Mouse (Mus musculus) bone marrow macrophage, adult 2 months (primary cell): ENCODE measurements around the gene Cwh43. TPM values are rescaled to one million over a fixed set of nuclear protein-coding genes. Genes with fewer than 3 reads are reported as not detected.

Experiments used
- H3K27ac ChIP-seq: 2 replicates; pipeline ENCODE4 v1.5.1; 2012; ENCODE audit warnings: low read depth, low read length; ENCODE audit not compliant: insufficient read depth
- H3K4me1 ChIP-seq: 2 replicates; pipeline ENCODE4 v1.6.1; 2012; ENCODE audit warnings: low read length; ENCODE audit not compliant: control insufficient read depth, insufficient read depth
- H3K4me3 ChIP-seq: 2 replicates; pipeline ENCODE4 v1.5.1; 2012; ENCODE audit warnings: mild to moderate bottlenecking, low read length, moderate library complexity; ENCODE audit not compliant: insufficient read depth
- CTCF ChIP-seq: IDR thresholded peaks from 2 replicates; pipeline ENCODE4 v1.5.1; 2012; ENCODE audit warnings: low read depth, mild to moderate bottlenecking, low read length, moderate library complexity
- POLR2A ChIP-seq: IDR thresholded peaks from 2 replicates; pipeline ENCODE4 v1.6.1; 2012; ENCODE audit warnings: mild to moderate bottlenecking, low read depth, low read length, borderline replicate concordance
- polyA plus RNA-seq: library from polyadenylated mRNA; stranded (reverse); fragments of >200 nt; gene quantifications from 2 replicates; pipeline ENCODE4 v1.2.4, GENCODE M21; 2012; ENCODE audit not compliant: missing spikeins, insufficient read depth, insufficient read length

The Cwh43 gene
- polyA plus RNA-seq, 1 experiment: not detected

- Histone ChIP-seq H3K27ac (peak overlapping the region; percentile 46), H3K4me1 (peaks cover 6% of the 10 kb centered on the region), H3K4me3 (peak overlapping the region; percentile 77)
- no peak for TF ChIP-seq POLR2A
- TF ChIP-seq CTCF: no peak
These were observed 85.4 kb downstream of the Cwh43 start for GRCm38 (mm10) chr5:73491074-73491836.

- Histone ChIP-seq H3K4me3 (peak overlapping the region; percentile 77), H3K27ac (peak overlapping the region; percentile 1; the same call in 1 of the 2 replicates), H3K4me1 (peaks cover 6% of the 10 kb centered on the region)
- TF ChIP-seq CTCF: no peak
- TF ChIP-seq POLR2A: no peak
These were observed 86.2 kb downstream of the Cwh43 start for GRCm38 (mm10) chr5:73491837-73492720.

- no peak overlapping the region for H3K4me3 ChIP-seq
- H3K27ac ChIP-seq: no peak overlapping the region
- peaks cover 5% of the 10 kb centered on the region for H3K4me1 ChIP-seq
- TF ChIP-seq CTCF (no peak), POLR2A (no peak)
These were observed 91.5 kb downstream of the Cwh43 start for GRCm38 (mm10) chr5:73497401-73497800.

- Histone ChIP-seq H3K4me1 (peaks cover 5% of the 10 kb centered on the region), H3K4me3 (no peak overlapping the region)
- TF ChIP-seq CTCF (no peak), POLR2A (no peak)
These were observed 92.7 kb downstream of the Cwh43 start for GRCm38 (mm10) chr5:73498559-73498958.

GRCm38 (mm10) chr5:73500867-73501440 is 95.1 kb downstream of the Cwh43 start:
- H3K4me1 ChIP-seq: peaks cover 3% of the 10 kb centered on the region; the same call in 1 of the 2 replicates
- H3K27ac ChIP-seq: no peak overlapping the region
- TF ChIP-seq POLR2A (no peak), CTCF (no peak)
- no peak overlapping the region for H3K4me3 ChIP-seq

More at GRCm38 (mm10) chr5:73498559-73498958, 92.7 kb downstream of the Cwh43 start:
- H3K27ac ChIP-seq: no peak overlapping the region

GRCm38 (mm10) chr5:73502422-73502821 is 96.5 kb downstream of the Cwh43 start:
- no peak overlapping the region for H3K4me3 ChIP-seq

More at GRCm38 (mm10) chr5:73502422-73502821, 96.5 kb downstream of the Cwh43 start:
- TF ChIP-seq POLR2A (no peak), CTCF (no peak)
- 0 out of 2 replicates have a peak, but pooled peaks cover under 1% of the 10 kb centered on the region for H3K4me1 ChIP-seq
- no peak overlapping the region for H3K27ac ChIP-seq

Other genes starting within 250 kb of the Cwh43 start
- gene Fryl, start 149.5 kb upstream of the Cwh43 start, polyA plus RNA-seq: 44.5 and 47.9 TPM in 2 replicates
- gene Ociad1, start 113.3 kb upstream of the Cwh43 start, polyA plus RNA-seq: 234 and 286 TPM in 2 replicates
- 1.3 and 1.4 TPM in 2 replicates for gene Ociad2, start 65.0 kb upstream of the Cwh43 start, polyA plus RNA-seq
- gene Dcun1d4, start 74.9 kb downstream of the Cwh43 start, polyA plus RNA-seq: 4.3 and 4.7 TPM in 2 replicates
- not detected in 2 replicates for gene Lrrc66, start 226.5 kb downstream of the Cwh43 start, polyA plus RNA-seq
- gene Sgcb, start 241.7 kb downstream of the Cwh43 start, polyA plus RNA-seq: 15.5 and 16.9 TPM in 2 replicates
- not detected in 2 replicates for gene Spata18, start 245.3 kb downstream of the Cwh43 start, polyA plus RNA-seq